Mouse (Mus musculus): Measurements from ENCODE around the gene Hspb7.

Gene Hspb7

GRCm38 (mm10) chr4:141420192-141420829 is at the start of gene Hspb7:
Gene Hspb7 (plus strand): TSS chr4:141420779.
- DNase-seq, result no peak

GRCm38 (mm10) chr4:141372426-141372825 is 48.2 kb upstream of the Hspb7 start:
- no peak for DNase-seq

GRCm38 (mm10) chr4:141379674-141380073 is 40.9 kb upstream of the Hspb7 start:
- DNase-seq, result no peak

GRCm38 (mm10) chr4:141382406-141382805 is 38.2 kb upstream of the Hspb7 start:
- DNase-seq, result no peak

- peak; percentile 32 to 54 for DNase-seq
Measured at GRCm38 (mm10) chr4:141385275-141385674, 35.3 kb upstream of the Hspb7 start.

GRCm38 (mm10) chr4:141386150-141386549 is 34.4 kb upstream of the Hspb7 start:
- DNase-seq, result no peak

- DNase-seq, result peak; percentile 68 to 76
Measured at GRCm38 (mm10) chr4:141387093-141387784, 33.3 kb upstream of the Hspb7 start.

- no peak for DNase-seq
Measured at GRCm38 (mm10) chr4:141387933-141388332, 32.6 kb upstream of the Hspb7 start.

- no peak for DNase-seq
Measured at GRCm38 (mm10) chr4:141389366-141390150, 31.0 kb upstream of the Hspb7 start.

GRCm38 (mm10) chr4:141391293-141391692 is 29.3 kb upstream of the Hspb7 start:
- DNase-seq, result no peak

GRCm38 (mm10) chr4:141394751-141395150 is 25.8 kb upstream of the Hspb7 start:
- no peak for DNase-seq

- no peak for DNase-seq
Measured at GRCm38 (mm10) chr4:141397861-141398260, 22.7 kb upstream of the Hspb7 start.

- no peak for DNase-seq
Measured at GRCm38 (mm10) chr4:141398545-141398944, 22.0 kb upstream of the Hspb7 start, which contains the start of gene Clcnka. Gene Clcnka (minus strand): TSS chr4:141398724.

- no peak for DNase-seq
Measured at GRCm38 (mm10) chr4:141400171-141400570, 20.4 kb upstream of the Hspb7 start.

- DNase-seq, result peak; percentile 79
Measured at GRCm38 (mm10) chr4:141404518-141405313, 15.9 kb upstream of the Hspb7 start.

GRCm38 (mm10) chr4:141405314-141405622 is 15.3 kb upstream of the Hspb7 start:
- no peak for DNase-seq

GRCm38 (mm10) chr4:141406516-141407299 is 13.9 kb upstream of the Hspb7 start:
- DNase-seq, result peak; percentile 42 to 52

- DNase-seq, result no peak
Measured at GRCm38 (mm10) chr4:141408577-141408976, 12.0 kb upstream of the Hspb7 start.

- no peak for DNase-seq
Measured at GRCm38 (mm10) chr4:141411430-141411992, 9.1 kb upstream of the Hspb7 start.

GRCm38 (mm10) chr4:141415924-141416323 is 4.7 kb upstream of the Hspb7 start, which contains the start of gene Clcnkb:
Gene Clcnkb (minus strand): TSS chr4:141416014.
- no peak for DNase-seq

GRCm38 (mm10) chr4:141419398-141420191 is 984 bp upstream of the Hspb7 start:
- peak; percentile 33 to 53 for DNase-seq

Data from lung, adult 18-20 months (tissue).